In genomic region chr17:73055611-73056010, GRCm38 (mm10) we compare ENCODE assay signal across 19 mouse cellular contexts.
"Had no signal": no experiment of that assay in that cellular context is flagged by ENCODE, and none has a peak within 500 bp of the region (broad histone marks: within the 10 kb centered on the region; RNA-seq: fewer than 3 reads in every experiment).

No protein-coding gene starts in this region.

- H3K36me3 ChIP-seq: limb, embryonic 10.5 days; limb, embryonic 13.5 days; liver, embryonic 12.5 days; liver, embryonic 15.5 days; midbrain, embryonic 12.5 days; midbrain, embryonic 15.5 days; neural tube, embryonic 12.5 days; neural tube, embryonic 15.5 days had no signal

- DNase-seq: kidney, adult 2 months; kidney, postnatal 25 days; layer of hippocampus, adult 9-11 months; liver; lung, adult 18-20 months; lung, postnatal 14 days had no signal

- H3K9me3 ChIP-seq: limb, embryonic 10.5 days; limb, embryonic 13.5 days; liver, embryonic 12.5 days; liver, embryonic 15.5 days; midbrain, embryonic 12.5 days; midbrain, embryonic 15.5 days; neural tube, embryonic 12.5 days; neural tube, embryonic 15.5 days had no signal

- H3K9ac ChIP-seq: limb, embryonic 13.5 days; liver, embryonic 12.5 days; liver, embryonic 15.5 days; midbrain, embryonic 12.5 days; midbrain, embryonic 15.5 days; neural tube, embryonic 12.5 days; neural tube, embryonic 15.5 days had no signal

- H3K4me2 ChIP-seq: limb, embryonic 13.5 days; liver, embryonic 12.5 days; liver, embryonic 15.5 days; midbrain, embryonic 12.5 days; midbrain, embryonic 15.5 days; neural tube, embryonic 12.5 days; neural tube, embryonic 15.5 days had no signal

- H3K4me1 ChIP-seq: liver, embryonic 12.5 days; liver, embryonic 15.5 days; midbrain, embryonic 12.5 days; midbrain, embryonic 15.5 days; neural tube, embryonic 15.5 days had no signal

- ATAC-seq: inflammation-experienced regulatory T-cells, adult 6 months; intestine, embryonic 16.5 days; liver, embryonic 12.5 days; midbrain, embryonic 15.5 days had no signal

- H3K4me3 ChIP-seq: layer of hippocampus, adult 2 months; limb, embryonic 10.5 days; limb, embryonic 13.5 days; liver, embryonic 12.5 days; liver, embryonic 15.5 days; midbrain, embryonic 12.5 days; midbrain, embryonic 15.5 days; neural tube, embryonic 12.5 days; neural tube, embryonic 15.5 days had no signal

- H3K27ac ChIP-seq: layer of hippocampus, adult 2 months; limb, embryonic 10.5 days; limb, embryonic 13.5 days; liver, embryonic 12.5 days; liver, embryonic 15.5 days; macrophage; midbrain, embryonic 12.5 days; midbrain, embryonic 15.5 days; neural tube, embryonic 12.5 days; neural tube, embryonic 15.5 days; stomach, postnatal 0 days had no signal

- H3K27me3 ChIP-seq: liver, embryonic 12.5 days; liver, embryonic 15.5 days; midbrain, embryonic 12.5 days; midbrain, embryonic 15.5 days; neural tube, embryonic 12.5 days; neural tube, embryonic 15.5 days had no signal
